In genomic region chr6:17223744-17224143, GRCm38 (mm10) we compare ENCODE assay signal across 26 mouse cellular contexts. TPM values are rescaled to one million over a fixed set of nuclear protein-coding genes. Genes with fewer than 3 reads are reported as not detected.
DNase-seq lines count a peak whose midpoint lies in the region; ATAC-seq and TF ChIP-seq lines count a peak whose summit lies in the region.
"Had no signal": no experiment of that assay in that cellular context is flagged by ENCODE, and none has a peak within 500 bp of the region (broad histone marks: within the 10 kb centered on the region; RNA-seq: fewer than 3 reads in every experiment).

No protein-coding gene starts in this region.

- WGBS in intestine, postnatal 0 days = 79% methylated on average over 2 of the region's 2 CpGs
- WGBS in intestine, embryonic 16.5 days = 75% methylated on average over 2 of the region's 2 CpGs
- WGBS in embryonic facial prominence, embryonic 10.5 days = 81% methylated on average over 2 of the region's 2 CpGs

- TF ChIP-seq CTCF in intestine, postnatal 0 days (IDR thresholded peaks at IDR 0.05; ENCODE audit: low read depth) = peak; percentile 19; the same call in 1 of the 2 replicates
- TF ChIP-seq CTCF in CH12.LX (conservative IDR thresholded peaks at IDR 0.05 in 1 of 2, IDR thresholded peaks at IDR 0.05 in 1 of 2; ENCODE audit: low read depth in 2 of 2, low read length in 2 of 2) = peak in 1 of 2 experiments; percentile 39; a peak in 2 of 4 replicates

- H3K4me2 ChIP-seq in intestine, postnatal 0 days (replicated peaks; ENCODE audit: low read depth) = no peak overlapping the region
- H3K4me2 ChIP-seq in intestine, embryonic 16.5 days (ENCODE audit: low read depth, low read length) = no peak overlapping the region
- no peak overlapping the region; the same call in 1 of the 2 replicates for H3K4me2 ChIP-seq in CH12.LX (ENCODE audit: insufficient read depth, low read depth, poor library complexity, severe bottlenecking)
- H3K4me2 ChIP-seq: embryonic facial prominence, embryonic 12.5 days; hindbrain, embryonic 14.5 days; limb, embryonic 12.5 days; liver, embryonic 11.5 days; midbrain, embryonic 13.5 days; neural tube, embryonic 13.5 days had no signal

- no peak for TF ChIP-seq POLR2A in CH12.LX (IDR thresholded peaks at IDR 0.05; ENCODE audit: low read depth, low read length)

- peak; percentile 24 for TF ChIP-seq RAD21 in CH12.LX (IDR thresholded peaks at IDR 0.05; ENCODE audit: low read depth, low read length)

- H3K79me2 ChIP-seq in CH12.LX (replicated peaks; ENCODE audit: control insufficient read depth, extremely low read depth, insufficient read depth, poor library complexity, severe bottlenecking) = no peaks in the 10 kb centered on the region

- no peaks in the 10 kb centered on the region for H3K36me3 ChIP-seq in intestine, postnatal 0 days (ENCODE audit: control insufficient read depth, insufficient read depth)
- H3K36me3 ChIP-seq in intestine, embryonic 16.5 days (ENCODE audit: control insufficient read depth, insufficient read depth, low read length) = no peaks in the 10 kb centered on the region
- no peaks in the 10 kb centered on the region for H3K36me3 ChIP-seq in CH12.LX (replicated peaks in 1 of 2; ENCODE audit: control insufficient read depth in 1 of 2, insufficient read depth in 1 of 2, low read length in 1 of 2)
- no peaks in the 10 kb centered on the region for H3K36me3 ChIP-seq in embryonic facial prominence, embryonic 10.5 days (replicated peaks)
- H3K36me3 ChIP-seq: embryonic facial prominence, embryonic 12.5 days; G1E; limb, embryonic 12.5 days; midbrain, embryonic 13.5 days; neural tube, embryonic 13.5 days had no signal

- H3K9me3 ChIP-seq in intestine, postnatal 0 days (ENCODE audit: control insufficient read depth) = no peaks in the 10 kb centered on the region
- no peaks in the 10 kb centered on the region for H3K9me3 ChIP-seq in intestine, embryonic 16.5 days (ENCODE audit: control insufficient read depth, low read length)
- H3K9me3 ChIP-seq in CH12.LX (replicated peaks; ENCODE audit: low read length) = peaks cover 3% of the 10 kb centered on the region
- no peaks in the 10 kb centered on the region for H3K9me3 ChIP-seq in embryonic facial prominence, embryonic 10.5 days
- H3K9me3 ChIP-seq: embryonic facial prominence, embryonic 12.5 days; G1E; midbrain, embryonic 13.5 days; neural tube, embryonic 13.5 days had no signal

- no peak for DNase-seq in CH12.LX (ENCODE audit: extremely low read depth)
- DNase-seq in lung, postnatal 14 days = peak; percentile 19
- DNase-seq in embryonic facial prominence, embryonic 10.5 days (ENCODE audit: low spot score) = no peak
- no peak for DNase-seq in kidney, adult 18-20 months
- DNase-seq in spleen, adult 18-20 months = no peak
- DNase-seq: adrenal gland, postnatal 10 days; cerebellum, adult 18-20 months; cerebellum, postnatal 10 days; heart, postnatal 10 days; kidney, adult 8-10 months; kidney, postnatal 10 days; thymus, postnatal 14 days had no signal

- no peak for ATAC-seq in intestine, postnatal 0 days
- no peak for ATAC-seq in intestine, embryonic 16.5 days
- ATAC-seq: forebrain, embryonic 14.5 days; midbrain, embryonic 13.5 days had no signal

- dilution Hi-C loops in CH12.LX (cut with MboI; ENCODE audit: extremely low pct_ligation_motif_present, extremely low pct_unique_long_range_greater_than_20kb, low sequenced_read_pairs) = no loop called here

- H3K27ac ChIP-seq in intestine, postnatal 0 days (ENCODE audit: low read depth, low read length) = no peak overlapping the region
- H3K27ac ChIP-seq in intestine, embryonic 16.5 days (ENCODE audit: low read length) = no peak overlapping the region
- no peak overlapping the region for H3K27ac ChIP-seq in CH12.LX (ENCODE audit: insufficient read depth, low read depth)
- peak overlapping the region; percentile 75 for H3K27ac ChIP-seq in brown adipose tissue, adult 24 weeks (replicated peaks; ENCODE audit: low read depth, low read length)
- no peak overlapping the region for H3K27ac ChIP-seq in embryonic facial prominence, embryonic 10.5 days (replicated peaks)
- H3K27ac ChIP-seq: embryonic facial prominence, embryonic 12.5 days; hindbrain, embryonic 14.5 days; left cerebral cortex, adult 2 months; limb, embryonic 12.5 days; macrophage; midbrain, embryonic 13.5 days; neural tube, embryonic 13.5 days had no signal

- no peaks in the 10 kb centered on the region for H3K4me1 ChIP-seq in intestine, postnatal 0 days (replicated peaks; ENCODE audit: control insufficient read depth, insufficient read depth, low read length)
- H3K4me1 ChIP-seq in intestine, embryonic 16.5 days (ENCODE audit: control insufficient read depth, insufficient read depth, low read length) = no peaks in the 10 kb centered on the region
- H3K4me1 ChIP-seq in CH12.LX (ENCODE audit: control insufficient read depth in 1 of 2, insufficient read depth in 2 of 2) = no peaks in the 10 kb centered on the region
- peaks cover 16% of the 10 kb centered on the region; the same call in 1 of the 2 replicates for H3K4me1 ChIP-seq in brown adipose tissue, adult 24 weeks (ENCODE audit: control insufficient read depth, insufficient read depth, insufficient read length, low read length)
- H3K4me1 ChIP-seq in embryonic facial prominence, embryonic 10.5 days = no peaks in the 10 kb centered on the region
- H3K4me1 ChIP-seq: embryonic facial prominence, embryonic 12.5 days; limb, embryonic 12.5 days; midbrain, embryonic 13.5 days; neural tube, embryonic 13.5 days had no signal

- no peak overlapping the region for H3K4me3 ChIP-seq in intestine, postnatal 0 days (ENCODE audit: low read depth, low read length)
- no peak overlapping the region for H3K4me3 ChIP-seq in intestine, embryonic 16.5 days (ENCODE audit: low read length)
- no peak overlapping the region for H3K4me3 ChIP-seq in CH12.LX (replicated peaks in 1 of 3; ENCODE audit: low read depth in 2 of 3, low read length in 2 of 3, poor library complexity in 1 of 3)
- H3K4me3 ChIP-seq in brown adipose tissue, adult 24 weeks (ENCODE audit: insufficient read depth, low read depth, low read length) = no peak overlapping the region
- no peak overlapping the region for H3K4me3 ChIP-seq in embryonic facial prominence, embryonic 10.5 days
- H3K4me3 ChIP-seq: embryonic facial prominence, embryonic 12.5 days; left cerebral cortex, adult 2 months; limb, embryonic 12.5 days; midbrain, embryonic 13.5 days; neural tube, embryonic 13.5 days had no signal

- in situ Hi-C loops in CH12.LX (cut with MboI; ENCODE audit: low pct_ligation_motif_present, low pct_unique_long_range_greater_than_20kb, low sequenced_read_pairs) = no loop called here

- H3K9ac ChIP-seq in intestine, postnatal 0 days (ENCODE audit: low read depth, low read length) = no peak overlapping the region
- no peak overlapping the region for H3K9ac ChIP-seq in intestine, embryonic 16.5 days (ENCODE audit: low read depth, low read length)
- no peak overlapping the region for H3K9ac ChIP-seq in CH12.LX (ENCODE audit: insufficient read depth, low read depth)
- H3K9ac ChIP-seq: embryonic facial prominence, embryonic 12.5 days; hindbrain, embryonic 14.5 days; limb, embryonic 12.5 days; midbrain, embryonic 13.5 days; neural tube, embryonic 13.5 days had no signal

- no peaks in the 10 kb centered on the region for H3K27me3 ChIP-seq in intestine, postnatal 0 days (replicated peaks; ENCODE audit: control insufficient read depth, insufficient read depth, low read length)
- H3K27me3 ChIP-seq in intestine, embryonic 16.5 days (replicated peaks; ENCODE audit: control insufficient read depth, insufficient read depth, low read length) = no peaks in the 10 kb centered on the region
- no peaks in the 10 kb centered on the region for H3K27me3 ChIP-seq in CH12.LX (replicated peaks)
- H3K27me3 ChIP-seq in embryonic facial prominence, embryonic 10.5 days (replicated peaks; ENCODE audit: low read depth, poor library complexity, severe bottlenecking) = no peaks in the 10 kb centered on the region
- H3K27me3 ChIP-seq: embryonic facial prominence, embryonic 12.5 days; limb, embryonic 12.5 days; midbrain, embryonic 13.5 days; neural tube, embryonic 13.5 days had no signal

- TF ChIP-seq EP300 in CH12.LX (IDR thresholded peaks at IDR 0.05; ENCODE audit: low read length) = no peak

TF ChIP-seq in CH12.LX, 34 proteins besides CTCF, POLR2A, EP300 and RAD21:
- TF ChIP-seq SMC3 (IDR thresholded peaks at IDR 0.05; ENCODE audit: low read depth, low read length) = peak; percentile 33; the same call in 1 of the 2 replicates
- no peak for TF ChIP-seq CHD1 (IDR thresholded peaks at IDR 0.05; ENCODE audit: low read depth, low read length)

RNA-seq across cellular contexts. Expression of gene Cav2, which starts 57.2 kb away (rescaled TPM):
- polyA plus RNA-seq in intestine, postnatal 0 days (2015; fragmentation: Nextera tagmentation; extraction: Ambion mirVana) = 26.1 and 26.4 TPM in 2 replicates
- 21.0 and 22.5 TPM in 2 replicates for polyA plus RNA-seq in intestine, embryonic 16.5 days (2015; fragmentation: Nextera tagmentation; extraction: Ambion mirVana)
- not detected in 2 replicates for total RNA-seq in CH12.LX (2012; rRNA removed)
- total RNA-seq in CH12.LX (2014; rRNA removed) = 0.08 TPM in 1 of 2 replicates, not detected in the other
- not detected in 2 replicates for polyA plus RNA-seq in CH12.LX (2012; ENCODE audit: insufficient read length, low read depth)
- polyA plus RNA-seq in brown adipose tissue, adult 24 weeks (2012; ENCODE audit: insufficient read depth, insufficient read length, missing spikeins) = 223 and 244 TPM in 2 replicates
- polyA plus RNA-seq in embryonic facial prominence, embryonic 10.5 days (2016; fragmentation: Nextera tagmentation; extraction: Ambion mirVana) = 4.4 and 5.0 TPM in 2 replicates
- total RNA-seq: megakaryocyte-erythroid progenitor cell, adult 5-6 weeks had no signal
- polyA plus RNA-seq: G1E had no signal
